Mouse (Mus musculus) bone marrow, adult 2 months (tissue): ENCODE results near the gene Nudt19.

Source experiments
- CTCF ChIP-seq: fragments of 200-500 bp; IDR thresholded peaks from 2 replicates; pipeline ENCODE4 v1.5.1; 2011; ENCODE audit warnings: low read length, control low read depth; ENCODE audit not compliant: control insufficient read depth, insufficient read depth
- POLR2A ChIP-seq: fragments of 200-500 bp; IDR thresholded peaks from 2 replicates; pipeline ENCODE4 v1.6.1; 2011; ENCODE audit warnings: low read depth, mild to moderate bottlenecking, control low read depth, low read length, borderline replicate concordance; ENCODE audit not compliant: control insufficient read depth

GRCm38 (mm10) chr7:35557577-35557976, 1.5 kb upstream of the Nudt19 start:
- TF ChIP-seq CTCF (no peak), POLR2A (no peak)
